Mouse (Mus musculus): Measurements from ENCODE around the gene Eif3k. TPM values are rescaled to one million over a fixed set of nuclear protein-coding genes. Genes with fewer than 3 reads are reported as not detected.

The Eif3k gene
- polyA plus RNA-seq, 1 experiment from 2014 or later = 195 TPM

DNA sequence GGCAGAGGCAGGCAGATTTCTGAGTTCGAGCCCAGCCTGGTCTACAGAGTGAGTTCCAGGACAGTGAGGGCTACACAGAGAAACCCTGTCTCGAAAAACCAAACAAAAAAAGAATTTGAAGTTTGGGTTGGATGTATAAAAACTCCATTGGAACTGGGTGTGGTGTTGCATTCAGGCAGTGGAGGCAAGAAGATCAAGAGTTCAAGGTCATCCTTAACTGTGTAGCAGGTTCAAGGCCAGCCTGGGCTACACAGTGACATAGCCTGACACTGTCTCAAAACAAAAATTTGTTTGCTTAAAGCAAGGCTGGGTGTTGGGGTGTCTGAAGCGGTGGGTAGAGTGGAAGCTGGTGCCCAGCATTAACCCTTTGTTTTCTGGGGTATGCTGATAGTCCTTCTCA is 11.7 kb upstream of the Eif3k start:
- Histone ChIP-seq H3K4me2 (ENCODE audit: low read depth, low read length) (no peak overlapping the region), H3K9ac (ENCODE audit: low read depth, low read length) (no peak overlapping the region), H3K9me3 (replicated peaks; ENCODE audit: control insufficient read depth, low read length) (no peaks in the 10 kb centered on the region), H3K4me1 (ENCODE audit: control insufficient read depth, low read depth, low read length) (no peaks in the 10 kb centered on the region; the same call in none of the 2 replicates), H3K4me3 (ENCODE audit: low read depth, low read length) (no peak overlapping the region), H3K27me3 (ENCODE audit: control insufficient read depth, insufficient read depth, low read depth, low read length) (no peaks in the 10 kb centered on the region), H3K27ac (ENCODE audit: low read length) (no peak overlapping the region), H3K36me3 (ENCODE audit: control insufficient read depth, insufficient read depth) (no peaks in the 10 kb centered on the region)
- ATAC-seq (ENCODE audit: low read depth) = no peak
- WGBS (ENCODE audit: insufficient replicate concordance) = 73% methylated on average over 3 of the region's 3 CpGs

DNA sequence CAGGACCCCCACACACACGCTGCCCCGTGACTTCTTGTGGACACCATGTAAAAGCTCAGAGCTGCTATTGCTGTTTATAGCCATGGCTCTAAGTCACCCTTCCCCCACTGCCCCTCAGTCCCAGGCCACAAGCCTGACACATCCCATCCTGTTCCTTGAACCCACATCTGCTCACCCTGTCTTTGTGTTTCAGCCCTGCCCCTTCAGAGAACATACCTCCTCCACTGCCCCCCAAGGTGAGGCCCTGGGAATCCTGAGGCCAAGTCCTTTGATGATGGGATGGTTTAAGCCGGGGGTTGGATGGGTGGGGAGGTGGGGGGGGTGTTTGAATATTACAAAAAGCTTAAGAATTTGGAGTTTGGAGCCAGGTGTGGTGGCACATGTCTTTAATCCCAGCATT is 11.3 kb upstream of the Eif3k start:
- H3K27ac ChIP-seq (ENCODE audit: low read length) = no peak overlapping the region
- H3K27me3 ChIP-seq (ENCODE audit: control insufficient read depth, insufficient read depth, low read depth, low read length) = no peaks in the 10 kb centered on the region
- H3K36me3 ChIP-seq (ENCODE audit: control insufficient read depth, insufficient read depth) = no peaks in the 10 kb centered on the region
- no peak for ATAC-seq (ENCODE audit: low read depth)
- no peaks in the 10 kb centered on the region for H3K9me3 ChIP-seq (replicated peaks; ENCODE audit: control insufficient read depth, low read length)
- H3K4me2 ChIP-seq (ENCODE audit: low read depth, low read length) = no peak overlapping the region
- no peak overlapping the region for H3K4me3 ChIP-seq (ENCODE audit: low read depth, low read length)
- 72% methylated on average over 3 of the region's 3 CpGs for WGBS (ENCODE audit: insufficient replicate concordance)
- H3K4me1 ChIP-seq (ENCODE audit: control insufficient read depth, low read depth, low read length) = no peaks in the 10 kb centered on the region; the same call in none of the 2 replicates
- H3K9ac ChIP-seq (ENCODE audit: low read depth, low read length) = no peak overlapping the region

DNA sequence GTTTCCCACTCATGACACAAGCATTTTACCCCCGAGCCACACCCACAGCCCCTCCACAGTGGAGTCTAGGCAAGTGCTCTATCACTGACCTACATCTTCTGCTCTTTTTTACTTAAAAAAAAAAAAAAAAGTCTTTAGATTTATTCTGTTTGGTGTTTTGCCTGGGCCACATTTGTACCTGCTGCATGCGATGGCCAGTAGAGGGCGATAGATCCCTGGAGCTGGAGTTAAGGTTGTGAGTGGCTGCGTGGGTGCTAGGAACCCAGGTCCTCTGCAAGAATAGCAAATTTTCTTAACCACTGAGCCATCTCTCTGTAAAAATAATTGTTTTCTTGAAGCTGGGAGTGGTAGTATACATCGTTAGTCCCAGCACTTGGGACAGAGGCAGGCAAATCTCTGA is 10.0 kb upstream of the Eif3k start:
- H3K4me3 ChIP-seq (ENCODE audit: low read depth, low read length) = no peak overlapping the region
- no peaks in the 10 kb centered on the region for H3K36me3 ChIP-seq (ENCODE audit: control insufficient read depth, insufficient read depth)
- H3K27ac ChIP-seq (ENCODE audit: low read length) = no peak overlapping the region
- 74% methylated on average over 5 of the region's 5 CpGs for WGBS (ENCODE audit: insufficient replicate concordance)
- no peaks in the 10 kb centered on the region for H3K27me3 ChIP-seq (ENCODE audit: control insufficient read depth, insufficient read depth, low read depth, low read length)
- H3K9me3 ChIP-seq (replicated peaks; ENCODE audit: control insufficient read depth, low read length) = no peaks in the 10 kb centered on the region
- no peaks in the 10 kb centered on the region; the same call in none of the 2 replicates for H3K4me1 ChIP-seq (ENCODE audit: control insufficient read depth, low read depth, low read length)
- no peak overlapping the region for H3K9ac ChIP-seq (ENCODE audit: low read depth, low read length)
- no peak overlapping the region for H3K4me2 ChIP-seq (ENCODE audit: low read depth, low read length)
- no peak for ATAC-seq (ENCODE audit: low read depth)

DNA sequence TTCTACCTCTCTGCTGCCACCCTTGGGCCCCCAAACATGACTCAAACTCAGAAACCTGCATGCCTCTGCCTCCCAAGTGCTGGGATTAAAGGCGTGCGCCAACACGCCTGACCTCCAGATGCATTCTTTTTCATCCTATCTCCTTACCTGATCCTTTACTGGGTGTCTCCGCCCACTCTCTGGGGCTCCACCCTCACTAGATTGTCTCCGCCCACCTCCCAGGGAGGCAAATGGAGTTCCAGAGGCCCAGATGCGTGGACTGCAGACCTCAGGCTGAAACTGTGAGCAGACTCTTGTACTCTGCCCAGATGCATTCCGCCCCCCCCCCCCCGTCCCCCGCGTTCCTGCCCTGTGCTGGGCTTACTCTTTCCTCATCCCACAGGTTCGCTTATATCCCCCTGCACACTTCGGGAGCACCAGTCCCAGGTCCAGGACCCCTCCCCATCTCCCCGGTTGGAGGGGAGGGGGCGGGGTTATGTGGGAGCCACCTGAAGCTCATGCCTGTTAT is 9.2 kb upstream of the Eif3k start:
- ATAC-seq (ENCODE audit: low read depth) = peak; percentile 32; the same call in 1 of the 2 replicates
- Histone ChIP-seq H3K27me3 (ENCODE audit: control insufficient read depth, insufficient read depth, low read depth, low read length) (no peaks in the 10 kb centered on the region), H3K9ac (ENCODE audit: low read depth, low read length) (no peak overlapping the region), H3K4me1 (ENCODE audit: control insufficient read depth, low read depth, low read length) (no peaks in the 10 kb centered on the region; the same call in none of the 2 replicates), H3K9me3 (replicated peaks; ENCODE audit: control insufficient read depth, low read length) (no peaks in the 10 kb centered on the region), H3K4me3 (ENCODE audit: low read depth, low read length) (no peak overlapping the region), H3K4me2 (ENCODE audit: low read depth, low read length) (no peak overlapping the region), H3K36me3 (ENCODE audit: control insufficient read depth, insufficient read depth) (no peaks in the 10 kb centered on the region), H3K27ac (ENCODE audit: low read length) (no peak overlapping the region)
- WGBS (ENCODE audit: insufficient replicate concordance) = 64% methylated on average over 14 of the region's 14 CpGs

DNA sequence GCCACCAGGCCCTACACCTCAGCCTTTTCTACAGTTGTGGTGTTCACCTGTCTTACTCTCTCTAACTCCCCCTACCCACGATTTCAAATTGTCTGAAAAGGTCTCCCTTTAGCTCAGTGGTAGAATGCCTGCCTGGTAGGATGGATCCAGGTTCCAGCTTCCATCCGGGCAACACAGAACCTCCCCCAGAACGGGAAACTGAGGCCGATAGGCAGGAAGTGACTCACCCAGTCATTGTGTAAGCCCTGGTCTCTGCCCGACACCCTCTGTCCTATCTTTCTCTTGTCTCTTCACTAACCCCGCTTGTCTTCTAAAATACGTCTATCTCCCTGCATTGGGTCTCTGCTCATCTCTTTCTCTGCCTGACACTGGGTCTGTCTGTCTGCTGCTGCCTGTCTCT is 3.5 kb upstream of the Eif3k start:
- no peak for ATAC-seq (ENCODE audit: low read depth)
- Histone ChIP-seq H3K36me3 (ENCODE audit: control insufficient read depth, insufficient read depth) (no peaks in the 10 kb centered on the region), H3K4me2 (ENCODE audit: low read depth, low read length) (no peak overlapping the region), H3K4me3 (ENCODE audit: low read depth, low read length) (no peak overlapping the region), H3K27me3 (ENCODE audit: control insufficient read depth, insufficient read depth, low read depth, low read length) (no peaks in the 10 kb centered on the region), H3K9me3 (replicated peaks; ENCODE audit: control insufficient read depth, low read length) (no peaks in the 10 kb centered on the region), H3K27ac (ENCODE audit: low read length) (no peak overlapping the region), H3K4me1 (ENCODE audit: control insufficient read depth, low read depth, low read length) (peaks cover 24% of the 10 kb centered on the region), H3K9ac (ENCODE audit: low read depth, low read length) (no peak overlapping the region)
- 50% methylated on average over 7 of the region's 7 CpGs for WGBS (ENCODE audit: insufficient replicate concordance)

DNA sequence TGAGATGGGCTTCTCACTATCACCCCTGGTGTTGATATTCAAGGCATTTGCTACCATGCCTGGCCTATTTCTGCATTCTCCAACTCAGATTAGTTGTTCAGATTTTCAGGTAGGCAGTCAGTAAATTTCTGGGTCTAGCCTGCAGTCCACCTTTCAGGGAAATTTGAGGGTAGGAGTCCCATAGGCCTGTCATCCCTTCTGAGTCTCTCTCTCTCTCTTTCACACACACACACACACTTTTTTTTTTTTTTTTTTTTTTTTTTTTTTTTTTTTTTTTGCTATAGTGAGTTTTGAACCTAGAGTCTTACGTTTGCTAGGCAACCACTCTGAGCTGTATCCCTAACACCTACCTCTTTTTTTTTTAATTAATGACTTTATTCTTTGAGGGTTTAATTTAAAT is 2.8 kb upstream of the Eif3k start:
- Histone ChIP-seq H3K27ac (ENCODE audit: low read length) (no peak overlapping the region), H3K4me1 (ENCODE audit: control insufficient read depth, low read depth, low read length) (peaks cover 24% of the 10 kb centered on the region), H3K4me2 (ENCODE audit: low read depth, low read length) (no peak overlapping the region), H3K9me3 (replicated peaks; ENCODE audit: control insufficient read depth, low read length) (no peaks in the 10 kb centered on the region), H3K36me3 (ENCODE audit: control insufficient read depth, insufficient read depth) (no peaks in the 10 kb centered on the region), H3K4me3 (ENCODE audit: low read depth, low read length) (no peak overlapping the region), H3K27me3 (ENCODE audit: control insufficient read depth, insufficient read depth, low read depth, low read length) (no peaks in the 10 kb centered on the region), H3K9ac (ENCODE audit: low read depth, low read length) (no peak overlapping the region)
- WGBS (ENCODE audit: insufficient replicate concordance) = 82% methylated on average over 1 of the region's 1 CpGs
- no peak for ATAC-seq (ENCODE audit: low read depth)

DNA sequence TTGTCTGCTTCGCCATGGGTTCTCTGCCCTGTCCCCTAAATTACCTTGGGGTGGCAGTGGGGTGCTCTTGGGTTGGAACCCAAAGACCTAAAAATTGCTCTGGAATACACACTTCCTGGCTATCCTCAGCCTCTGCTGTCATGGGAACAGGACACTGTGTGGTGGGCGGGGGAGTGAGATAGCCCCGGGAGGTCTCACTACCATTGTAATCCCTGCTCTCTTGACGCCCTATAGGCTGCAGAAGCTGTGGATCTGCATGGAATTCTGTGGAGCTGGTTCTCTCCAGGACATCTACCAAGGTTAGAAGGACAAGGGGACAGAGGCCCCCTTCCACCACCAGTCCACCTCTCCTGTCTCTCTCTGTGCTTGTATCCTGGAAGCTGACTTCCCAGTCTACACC is 2.2 kb upstream of the Eif3k start:
- 0 out of 2 replicates have a peak, but pooled peaks cover 5% of the 10 kb centered on the region for H3K36me3 ChIP-seq (ENCODE audit: control insufficient read depth, insufficient read depth)
- peaks cover 24% of the 10 kb centered on the region for H3K4me1 ChIP-seq (ENCODE audit: control insufficient read depth, low read depth, low read length)
- no peak for ATAC-seq (ENCODE audit: low read depth)
- H3K4me3 ChIP-seq (ENCODE audit: low read depth, low read length) = peak overlapping the region; percentile 75
- H3K9me3 ChIP-seq (replicated peaks; ENCODE audit: control insufficient read depth, low read length) = no peaks in the 10 kb centered on the region
- H3K27me3 ChIP-seq (ENCODE audit: control insufficient read depth, insufficient read depth, low read depth, low read length) = no peaks in the 10 kb centered on the region
- H3K4me2 ChIP-seq (ENCODE audit: low read depth, low read length) = peak overlapping the region; percentile 99
- 60% methylated on average over 4 of the region's 4 CpGs for WGBS (ENCODE audit: insufficient replicate concordance)
- H3K27ac ChIP-seq (ENCODE audit: low read length) = no peak overlapping the region
- H3K9ac ChIP-seq (ENCODE audit: low read depth, low read length) = no peak overlapping the region; the same call in 1 of the 2 replicates

DNA sequence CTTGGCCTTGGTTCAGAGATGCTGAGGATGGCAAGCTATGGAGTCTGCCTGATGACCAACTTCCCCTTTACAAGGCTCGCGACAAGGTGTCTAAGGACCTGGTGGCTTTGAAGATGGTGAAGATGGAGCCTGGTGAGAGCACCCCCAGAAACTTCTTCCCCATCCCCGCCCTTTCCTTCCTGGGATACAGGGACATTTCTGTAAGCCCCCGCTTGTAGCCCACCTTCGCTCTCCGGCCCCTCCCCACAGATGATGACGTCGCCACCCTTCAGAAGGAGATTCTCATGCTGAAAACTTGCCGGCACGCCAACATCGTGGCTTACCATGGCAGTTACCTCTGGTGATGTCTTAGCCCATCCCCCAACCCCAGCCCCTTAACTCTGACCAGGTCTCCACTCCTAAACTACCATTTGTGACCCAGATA is 1.5 kb upstream of the Eif3k start:
- Histone ChIP-seq H3K4me2 (ENCODE audit: low read depth, low read length) (peak overlapping the region; percentile 99), H3K4me1 (ENCODE audit: control insufficient read depth, low read depth, low read length) (peaks cover 24% of the 10 kb centered on the region), H3K27ac (ENCODE audit: low read length) (peak overlapping the region; percentile 95), H3K9ac (ENCODE audit: low read depth, low read length) (peak overlapping the region; percentile 84), H3K4me3 (ENCODE audit: low read depth, low read length) (peak overlapping the region; percentile 75), H3K27me3 (ENCODE audit: control insufficient read depth, insufficient read depth, low read depth, low read length) (no peaks in the 10 kb centered on the region), H3K9me3 (replicated peaks; ENCODE audit: control insufficient read depth, low read length) (no peaks in the 10 kb centered on the region), H3K36me3 (ENCODE audit: control insufficient read depth, insufficient read depth) (peaks cover 10% of the 10 kb centered on the region)
- 26% methylated on average over 11 of the region's 11 CpGs for WGBS (ENCODE audit: insufficient replicate concordance)
- no peak for ATAC-seq (ENCODE audit: low read depth)

DNA sequence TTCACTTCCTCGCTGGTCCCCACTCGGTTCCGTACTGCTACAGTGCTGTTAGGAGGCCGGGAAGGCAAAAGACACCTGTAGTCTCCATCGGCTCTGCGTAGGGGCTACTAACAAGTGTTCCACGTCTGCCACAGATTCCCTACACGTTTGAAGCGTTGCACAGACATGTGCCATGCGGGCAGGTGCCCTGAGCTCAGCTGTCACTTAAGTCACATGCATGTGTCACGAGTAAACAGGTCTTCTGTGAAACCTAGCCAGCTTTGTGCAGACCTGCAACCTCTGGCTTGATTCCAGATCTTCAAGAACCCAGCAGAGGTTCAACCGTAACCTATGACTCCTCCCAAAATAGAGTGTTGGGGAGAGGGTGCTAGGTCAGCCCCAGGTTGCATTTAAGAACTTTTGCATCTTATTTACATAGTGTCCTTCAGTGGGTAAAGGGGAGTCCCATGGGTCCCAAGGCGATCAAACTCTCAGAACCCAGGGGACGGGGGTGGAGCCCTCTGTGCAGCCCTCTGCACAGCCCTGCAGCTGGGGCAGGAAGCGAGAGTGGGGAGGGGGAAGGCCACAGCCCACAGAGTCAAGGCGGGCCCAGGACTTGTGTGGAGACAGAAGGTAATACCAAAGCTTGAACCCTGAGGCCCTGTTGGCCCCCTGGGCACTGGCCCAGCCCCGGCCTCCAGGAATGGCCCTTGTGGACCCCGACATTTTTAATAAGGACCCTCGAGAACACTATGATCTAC is 780 bp upstream of the Eif3k start:
- Histone ChIP-seq H3K4me2 (ENCODE audit: low read depth, low read length) (peak overlapping the region; percentile 99), H3K27me3 (ENCODE audit: control insufficient read depth, insufficient read depth, low read depth, low read length) (no peaks in the 10 kb centered on the region), H3K4me3 (ENCODE audit: low read depth, low read length) (peak overlapping the region; percentile 75), H3K9me3 (replicated peaks; ENCODE audit: control insufficient read depth, low read length) (no peaks in the 10 kb centered on the region), H3K36me3 (ENCODE audit: control insufficient read depth, insufficient read depth) (peaks cover 17% of the 10 kb centered on the region), H3K9ac (ENCODE audit: low read depth, low read length) (peak overlapping the region; percentile 84), H3K4me1 (ENCODE audit: control insufficient read depth, low read depth, low read length) (peaks cover 24% of the 10 kb centered on the region), H3K27ac (ENCODE audit: low read length) (peak overlapping the region; percentile 95)
- peak; percentile 25 for ATAC-seq (ENCODE audit: low read depth)
- 7% methylated on average over 19 of the region's 19 CpGs for WGBS (ENCODE audit: insufficient replicate concordance)
